Mouse (Mus musculus): ENCODE data around the gene 1810055G02Rik.

Gene 1810055G02Rik

DNA sequence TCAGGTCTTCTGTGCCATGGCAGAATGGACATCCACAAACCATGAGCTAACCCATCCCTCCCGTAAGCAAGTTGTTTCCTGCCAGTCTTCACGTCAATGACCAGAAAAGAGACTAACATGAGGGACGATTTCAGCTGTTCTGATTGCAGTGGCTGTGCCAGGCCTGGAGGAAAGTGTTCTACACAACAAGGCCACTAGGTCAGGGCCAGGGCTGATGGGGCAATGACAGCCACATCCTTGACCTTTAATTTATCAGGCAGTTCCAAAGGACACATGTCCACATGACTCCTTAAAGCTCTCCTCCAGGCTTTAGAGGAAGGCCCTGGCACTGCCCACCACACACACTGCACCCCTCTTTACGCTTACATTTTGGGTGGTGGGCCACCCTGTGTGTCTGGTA, 12.6 kb upstream of the 1810055G02Rik start:
- no peak for DNase-seq

DNA sequence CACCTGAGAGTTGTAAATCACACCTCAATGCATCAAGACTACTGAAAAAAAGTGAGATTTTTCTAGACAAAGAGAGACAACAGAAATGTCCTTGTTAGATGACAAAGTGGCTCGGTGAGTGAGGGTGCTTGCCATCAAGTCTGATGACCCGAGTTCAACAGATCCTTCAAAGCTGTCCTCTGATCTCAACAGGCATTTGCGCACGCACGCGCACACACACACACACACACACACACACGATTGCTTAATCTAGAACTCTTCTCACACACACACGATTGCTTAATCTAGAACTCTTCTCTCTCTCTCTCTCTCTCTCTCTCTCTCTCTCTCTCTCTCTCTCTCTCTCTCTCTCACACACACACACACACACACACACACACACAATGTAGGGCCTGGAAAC, 12.1 kb upstream of the 1810055G02Rik start:
- no peak for DNase-seq

DNA sequence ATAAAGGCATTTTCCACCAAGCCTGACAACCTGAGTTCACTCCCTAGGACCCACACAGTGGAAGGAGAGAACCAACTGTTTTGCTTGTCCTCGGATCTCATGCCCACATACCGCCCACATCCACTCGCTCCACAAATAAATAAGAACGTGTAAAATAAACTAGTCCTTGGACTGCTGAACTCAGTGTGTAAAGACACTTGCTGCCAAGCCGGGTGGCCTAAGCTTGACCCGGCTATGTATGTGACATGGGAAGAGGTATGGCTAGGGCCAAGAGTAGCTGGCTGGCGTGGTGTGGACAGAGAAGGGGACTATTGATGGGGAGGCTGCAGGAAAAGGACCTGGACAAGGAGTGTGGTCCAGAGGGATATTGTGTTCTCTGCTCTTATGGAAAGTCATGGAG, 10.1 kb upstream of the 1810055G02Rik start:
- no peak for DNase-seq

DNA sequence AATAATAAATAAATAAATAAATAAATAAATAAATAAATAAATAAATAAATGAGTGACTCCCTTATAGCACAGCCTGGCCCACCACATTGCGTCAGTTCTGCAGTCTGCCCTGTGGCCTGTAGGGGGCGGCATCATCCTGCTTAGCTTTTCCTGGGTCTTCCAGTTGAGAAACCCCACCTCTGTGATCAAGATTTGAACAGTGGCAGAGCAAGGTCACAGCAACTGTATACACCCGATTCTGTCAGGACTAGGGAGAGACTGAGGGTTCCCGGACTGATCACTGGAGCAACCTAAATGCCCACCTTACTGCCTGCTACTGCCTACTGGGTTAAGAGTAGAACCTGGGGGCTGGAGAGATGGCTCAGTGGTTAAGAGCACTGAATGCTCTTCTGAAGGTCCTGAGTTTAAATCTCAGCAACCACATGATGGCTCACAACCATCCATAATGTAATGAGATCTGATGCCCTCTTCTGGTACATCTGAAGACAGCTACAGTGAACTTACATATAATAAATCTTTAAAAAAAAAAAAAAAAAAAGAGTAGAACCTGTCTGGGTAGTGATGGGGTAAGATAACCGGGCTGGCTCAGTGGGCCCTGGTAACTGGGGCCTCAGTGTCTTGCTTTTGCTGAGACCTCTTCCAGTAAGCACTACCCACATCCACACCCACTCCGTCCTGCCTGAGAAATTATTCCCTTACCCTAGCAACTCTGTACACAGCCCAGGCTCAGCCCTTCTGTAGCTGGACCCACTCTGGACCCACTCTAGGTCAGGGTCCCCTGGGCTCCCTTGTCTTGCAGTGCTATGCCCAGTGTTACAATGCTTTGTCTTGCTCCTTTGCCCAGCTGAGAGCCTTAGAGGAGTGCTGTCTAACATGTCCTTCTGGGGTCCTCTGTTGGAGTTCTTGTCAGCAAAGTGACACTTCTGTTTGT, 8.3 kb upstream of the 1810055G02Rik start:
- DNase-seq = peak; percentile 86 to 89

DNA sequence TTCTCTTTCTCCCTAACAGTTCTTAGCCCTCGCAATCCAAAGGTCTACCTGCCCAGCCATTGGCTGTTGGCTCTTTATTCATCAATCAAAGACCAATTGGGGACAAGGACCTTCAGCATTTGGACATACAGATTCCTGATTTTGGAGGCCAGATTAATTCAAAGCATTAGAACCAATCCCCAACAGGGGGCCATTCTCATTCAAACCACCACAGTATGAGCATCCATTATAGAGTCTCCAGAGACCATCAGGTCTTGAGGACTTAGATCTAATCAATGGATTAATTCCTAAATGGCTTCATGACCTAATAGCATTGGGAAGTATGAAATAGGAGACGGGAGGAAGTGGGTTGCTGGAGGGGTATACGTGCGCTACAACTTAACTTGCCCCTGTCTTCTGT, 5.6 kb upstream of the 1810055G02Rik start:
- no peak for DNase-seq

DNA sequence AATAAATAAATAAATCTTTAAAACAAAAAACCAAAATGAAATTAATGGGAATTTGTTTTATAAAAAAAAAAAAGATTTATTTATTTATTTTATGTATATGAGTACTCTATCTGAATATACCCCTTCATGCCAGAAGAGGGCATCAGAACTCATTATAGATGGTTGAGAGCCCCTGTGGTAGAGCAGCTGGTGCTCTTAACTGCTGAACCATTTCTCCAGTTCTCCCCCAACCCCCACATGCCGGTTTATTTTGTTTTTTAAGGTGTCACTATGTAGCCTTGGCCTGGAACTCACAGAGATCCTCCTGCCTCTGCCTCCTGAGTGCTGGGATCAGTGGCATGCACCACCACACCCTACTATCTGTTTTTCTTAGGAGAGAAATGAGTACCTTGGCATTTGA, 1.8 kb upstream of the 1810055G02Rik start:
- no peak for DNase-seq

DNA sequence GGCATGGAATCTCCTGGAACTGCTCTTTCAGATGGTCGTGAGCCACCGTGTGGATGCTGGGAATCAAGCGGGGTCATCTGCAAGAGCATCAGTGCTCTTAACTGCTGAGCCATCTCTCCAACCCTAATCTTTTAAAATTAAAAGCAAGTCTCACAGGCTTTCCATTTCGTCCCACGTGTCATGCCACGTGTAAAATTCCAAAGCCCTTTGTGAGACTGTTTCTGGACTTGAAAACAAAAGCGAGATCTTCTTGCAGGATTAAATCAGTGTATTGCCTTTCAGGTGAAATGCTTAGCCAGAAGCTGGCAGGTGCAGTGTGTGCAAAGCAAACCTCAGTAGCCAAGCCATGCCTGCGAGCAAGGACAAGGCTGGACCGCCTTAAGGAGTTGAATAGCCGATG, 540 bp upstream of the 1810055G02Rik start:
- no peak for DNase-seq

DNA sequence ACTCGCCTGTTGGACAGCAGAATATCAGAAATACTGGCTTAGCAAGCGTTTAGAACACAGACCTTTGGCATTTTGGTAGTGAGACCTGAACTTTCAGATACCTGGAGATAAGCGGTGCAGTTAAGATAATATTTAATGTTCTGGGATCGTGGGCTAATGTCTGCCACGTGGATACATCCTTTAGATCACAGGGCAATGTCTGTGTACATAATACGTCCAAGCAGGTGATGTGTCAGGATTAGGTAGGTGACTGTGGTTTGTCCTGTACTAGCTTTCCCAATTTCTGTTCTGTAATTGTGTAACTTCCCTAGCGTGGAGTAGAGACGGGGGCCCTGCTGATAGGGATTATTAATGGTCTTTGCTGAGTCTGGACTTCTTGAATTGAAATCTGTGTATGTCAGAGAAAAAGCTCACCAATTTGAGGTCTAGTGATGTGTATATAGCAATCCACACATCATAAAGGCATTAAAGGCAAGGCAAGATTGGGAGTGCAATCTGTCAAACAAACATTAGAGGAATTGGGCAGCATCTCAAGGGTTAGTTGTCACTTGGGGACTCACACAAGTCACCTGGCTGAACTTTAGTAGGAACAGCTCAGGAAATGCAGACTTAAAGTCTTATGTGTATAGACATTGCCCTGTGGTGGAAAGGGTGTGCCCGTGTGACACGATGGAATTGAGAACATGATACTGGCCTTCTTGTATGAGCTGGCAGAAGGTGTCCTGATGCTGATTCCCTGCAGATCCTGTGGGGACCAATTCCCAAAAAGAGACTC, 1.1 kb downstream of the 1810055G02Rik start:
- no peak for DNase-seq

DNA sequence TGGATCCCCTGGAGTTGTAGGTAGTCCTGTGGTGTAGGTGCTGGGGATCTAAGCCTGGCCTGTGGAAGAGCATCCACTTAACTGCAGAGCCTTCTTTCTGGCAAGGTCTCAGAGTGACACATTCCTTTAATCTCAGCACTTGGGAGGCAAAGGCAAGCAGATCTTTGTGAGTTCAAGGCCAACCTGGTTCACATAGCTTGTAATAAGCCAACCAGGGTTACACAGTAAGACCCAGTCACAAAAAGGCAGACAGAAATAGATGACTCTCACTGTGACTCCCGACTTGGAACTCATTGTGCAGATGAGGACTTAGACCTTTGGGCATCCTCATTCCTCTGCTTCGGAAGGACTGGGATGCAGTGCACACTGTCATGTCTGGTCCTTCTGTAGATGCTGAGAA, 2.3 kb downstream of the 1810055G02Rik start:
- DNase-seq = no peak

DNA sequence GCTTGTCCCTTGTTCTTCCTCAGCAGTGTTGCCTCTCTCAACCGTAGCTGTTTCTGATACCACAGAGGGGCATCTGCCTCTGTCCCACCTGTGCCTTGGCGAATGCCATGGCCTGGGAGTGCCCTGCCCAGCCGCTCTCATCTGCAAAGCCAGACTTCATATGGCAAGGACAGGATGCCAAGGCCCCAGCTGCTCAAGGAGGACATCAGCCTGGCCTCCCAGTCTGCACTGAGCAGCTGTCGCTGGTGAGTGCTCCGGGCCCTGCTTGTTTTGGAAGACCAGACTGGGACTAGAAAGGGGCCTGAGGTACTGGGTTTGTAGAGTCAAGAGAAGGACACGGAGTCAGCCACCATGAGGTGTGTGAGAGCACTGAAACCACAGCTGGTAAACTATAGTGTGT, 6.3 kb downstream of the 1810055G02Rik start:
- DNase-seq = no peak

DNA sequence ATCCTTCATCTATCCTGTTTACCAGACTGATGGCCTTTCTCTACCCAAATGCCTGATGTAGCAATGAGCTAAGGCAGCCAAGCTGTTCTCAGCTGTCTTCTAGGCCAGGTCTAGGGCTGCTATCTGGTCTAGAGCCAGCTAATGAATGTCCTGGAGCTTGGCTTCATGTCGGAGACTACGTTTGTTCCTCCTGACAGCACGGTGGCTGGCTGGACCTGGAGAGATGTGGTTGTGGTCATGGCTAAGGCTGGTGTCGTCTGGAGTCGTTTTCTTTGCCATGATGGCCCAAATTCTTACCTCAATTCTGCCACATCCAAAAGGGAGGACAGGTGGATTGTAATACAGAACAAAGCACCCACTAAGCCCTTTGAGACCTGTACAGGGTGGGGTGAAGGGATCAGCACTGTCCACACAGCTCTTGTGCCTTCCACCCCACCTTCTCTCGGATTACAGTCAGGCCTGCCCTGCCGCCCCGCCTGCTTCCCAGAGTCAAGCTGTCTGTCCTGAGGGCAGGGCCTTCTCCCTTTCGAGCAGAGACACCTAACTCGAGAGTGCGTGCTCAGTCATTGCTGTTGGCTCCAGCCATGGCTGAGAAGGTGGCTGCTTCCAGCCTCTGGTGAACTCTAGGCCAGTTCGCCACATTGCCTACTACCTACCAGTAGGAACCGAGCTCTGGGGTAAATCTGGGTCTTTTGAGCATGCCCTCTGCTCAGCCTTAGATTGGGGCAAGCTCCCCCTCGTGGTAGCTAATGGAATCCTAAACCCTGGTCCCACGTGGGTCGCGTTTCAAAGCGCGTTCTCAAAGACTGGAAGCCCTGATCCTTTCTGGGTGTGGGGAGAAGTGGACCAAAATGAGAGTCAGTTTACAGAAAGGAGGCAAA, 10.6 kb downstream of the 1810055G02Rik start:
- peak; percentile 79 to 86 for DNase-seq

DNA sequence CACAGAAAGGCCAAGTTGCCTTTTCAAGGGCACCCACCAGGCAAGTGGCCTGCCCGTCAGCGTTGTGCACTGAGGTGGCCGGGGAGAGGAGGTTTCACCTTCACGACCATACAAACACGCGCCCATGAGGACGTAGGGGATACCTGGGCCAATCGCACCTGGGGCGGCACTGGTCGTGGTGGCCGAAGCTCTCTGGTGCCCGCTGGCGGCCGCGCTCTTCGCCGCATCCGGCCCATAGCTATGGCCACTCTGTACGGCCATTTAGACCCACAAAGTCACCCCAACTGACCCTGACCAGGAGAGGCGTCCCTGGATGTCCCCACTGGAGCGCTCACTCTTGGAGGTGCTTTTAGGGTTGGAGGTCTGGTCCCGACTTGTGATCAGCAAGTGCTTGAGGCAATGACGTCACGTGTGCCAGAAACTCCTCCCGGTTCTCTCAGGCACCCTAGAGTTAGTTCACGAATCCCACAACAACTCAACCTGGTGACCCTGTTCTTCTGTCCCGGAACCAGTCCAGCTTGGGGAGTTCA, 11.3 kb downstream of the 1810055G02Rik start:
- peak; percentile 81 to 88 for DNase-seq

DNA sequence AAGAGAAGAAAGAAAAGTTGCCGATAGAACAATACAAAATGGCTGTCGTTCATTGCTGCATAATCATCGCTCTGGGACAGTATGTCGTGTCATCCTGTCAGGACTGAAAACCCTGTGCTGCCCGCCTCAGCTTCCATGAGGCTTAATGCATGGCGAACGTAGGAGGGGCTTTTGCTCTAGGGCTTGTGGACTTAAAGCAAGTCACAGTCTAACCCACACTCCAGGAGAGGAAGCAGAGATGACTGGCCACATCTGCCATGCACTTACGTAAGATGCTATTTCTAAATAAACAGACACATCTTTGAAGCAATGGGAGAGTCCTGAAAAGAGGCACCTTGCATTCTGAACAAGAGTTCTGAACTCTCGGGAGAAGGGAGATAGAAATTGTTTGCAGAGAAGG, 15.1 kb downstream of the 1810055G02Rik start:
- no peak for DNase-seq

DNA sequence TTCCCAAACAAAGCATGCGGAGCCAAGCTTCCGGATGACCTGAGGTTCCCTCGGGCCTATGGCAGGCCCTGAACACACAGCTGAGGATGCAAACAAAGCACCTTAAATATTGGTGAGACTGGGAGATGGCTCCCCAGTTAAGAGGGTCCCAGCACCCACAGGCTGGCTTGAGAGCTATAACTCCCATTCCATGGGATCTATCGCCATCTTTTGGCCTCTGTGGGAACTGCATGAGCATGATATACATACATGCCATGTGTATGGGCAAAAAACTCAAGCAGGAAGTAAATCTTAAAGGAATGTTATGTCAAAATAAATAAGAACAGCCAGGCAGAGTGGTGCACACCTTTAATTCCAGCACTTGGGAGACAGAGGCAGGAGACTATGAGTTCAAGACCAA, 15.8 kb downstream of the 1810055G02Rik start:
- DNase-seq = peak; percentile 63 to 65

DNA sequence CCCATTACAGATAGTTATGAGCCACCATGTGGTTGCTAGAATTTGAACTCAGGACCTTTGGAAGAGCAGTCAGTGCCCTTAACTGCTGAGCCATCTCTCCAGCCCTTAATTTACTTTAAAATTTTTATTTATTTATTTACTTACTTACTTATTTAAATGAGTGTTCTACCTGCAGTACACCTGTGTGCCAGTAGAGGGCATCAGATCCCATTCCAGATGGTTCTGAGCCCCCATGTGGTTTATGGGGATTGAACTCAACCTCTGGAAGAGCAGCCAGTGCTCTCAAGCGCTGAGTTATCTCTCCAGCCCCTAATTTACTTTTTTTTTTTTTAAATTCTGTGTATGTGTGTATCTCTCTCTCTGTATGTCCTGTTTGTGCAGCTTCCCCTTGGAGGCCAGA, 16.7 kb downstream of the 1810055G02Rik start:
- peak; percentile 86 to 88 for DNase-seq

DNA sequence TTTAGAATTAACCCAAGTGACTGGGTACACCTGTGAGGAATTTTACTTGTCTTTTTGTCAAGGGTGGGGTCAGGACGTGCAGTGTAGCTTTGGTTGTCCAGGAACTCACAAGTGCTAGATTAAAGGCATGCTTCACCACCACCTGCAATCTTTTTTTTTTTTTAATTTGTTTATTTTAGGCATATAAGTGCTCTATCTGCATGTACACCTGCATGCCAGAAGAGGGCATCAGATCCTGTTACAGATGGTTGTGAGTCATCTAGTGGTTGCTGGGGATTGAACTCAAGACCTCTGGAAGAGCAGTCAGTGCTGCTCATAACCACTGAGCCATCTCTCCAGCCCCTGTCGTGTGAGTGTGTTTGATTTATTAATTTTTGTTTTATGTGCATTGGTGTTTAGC, 20.8 kb downstream of the 1810055G02Rik start:
- DNase-seq = no peak

DNA sequence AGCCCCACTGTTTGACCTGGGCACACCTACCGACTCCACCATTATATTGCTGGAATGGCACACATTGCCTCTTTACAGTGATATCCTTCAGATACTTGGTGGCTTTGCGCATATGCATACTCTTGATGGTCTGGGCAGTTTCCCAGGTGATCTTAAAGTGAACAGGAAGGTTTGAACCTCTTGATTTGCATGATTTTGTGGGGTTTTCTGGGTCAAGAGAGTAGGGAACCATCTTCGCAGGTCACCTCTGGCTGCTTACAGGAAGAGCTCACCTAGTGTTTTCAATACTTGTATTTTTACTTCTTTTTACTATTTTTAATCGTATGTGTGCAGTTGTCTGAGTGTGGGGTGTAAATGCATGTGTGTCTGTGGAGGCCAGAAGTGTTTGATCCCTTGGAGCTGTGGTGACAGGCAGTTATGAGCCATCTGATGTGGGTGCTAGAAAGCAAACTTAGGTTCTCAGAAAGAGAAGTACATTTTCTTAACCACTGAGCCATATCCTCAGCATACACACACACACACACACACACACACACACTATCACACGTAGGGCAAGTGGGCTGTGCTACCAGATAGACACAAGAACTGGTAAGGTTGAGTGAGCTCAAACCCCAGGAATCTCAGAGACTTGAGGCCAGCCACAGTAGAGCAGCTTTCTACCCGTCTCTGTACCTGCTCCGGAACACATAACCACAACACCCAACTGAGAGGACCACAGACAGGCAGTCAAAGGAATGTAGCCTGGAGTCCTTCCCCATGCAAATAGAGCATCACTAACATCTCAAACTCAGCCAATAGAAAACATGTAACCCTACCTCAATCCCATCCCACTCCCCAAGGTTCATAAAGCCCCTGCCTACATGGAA, 22.9 kb downstream of the 1810055G02Rik start:
- DNase-seq = no peak

DNA sequence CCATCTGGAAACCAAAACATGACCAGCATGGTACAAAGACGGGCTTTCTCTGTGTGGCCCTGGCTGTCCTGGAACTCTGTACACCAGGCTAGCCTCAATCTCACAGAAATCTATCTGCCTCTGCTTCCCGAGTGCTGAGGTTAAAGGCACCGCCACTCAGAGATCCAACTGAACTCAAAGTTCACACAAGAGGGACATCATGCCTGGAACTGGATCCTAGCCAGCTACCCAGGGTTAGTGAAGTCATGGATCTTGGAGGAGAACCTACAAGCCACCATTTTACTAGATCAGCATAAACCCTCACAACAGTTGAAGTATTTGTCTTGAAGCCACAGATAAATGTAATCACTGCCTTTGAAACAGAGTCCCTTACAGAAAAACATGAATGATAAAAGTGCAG, 27.9 kb downstream of the 1810055G02Rik start:
- no peak for DNase-seq

DNA sequence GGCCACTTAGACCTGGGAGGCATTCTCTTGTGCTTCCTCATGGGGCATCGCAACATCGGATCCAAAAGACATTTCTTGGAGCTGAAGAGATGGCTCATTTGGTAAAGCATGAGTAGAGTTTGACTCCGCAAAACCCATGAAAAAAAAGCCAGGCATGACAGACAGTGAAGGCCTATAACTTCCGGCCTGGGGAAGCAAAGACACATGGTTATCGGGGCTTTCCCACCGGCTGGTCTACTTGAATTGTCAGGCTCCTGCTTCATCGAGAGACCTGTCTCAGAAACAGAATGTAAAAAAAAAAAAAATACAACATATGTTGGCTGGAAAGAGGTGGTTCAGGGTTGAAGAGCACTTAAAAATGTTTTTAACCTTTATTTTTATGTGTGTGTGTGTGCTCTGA, 31.6 kb downstream of the 1810055G02Rik start:
- DNase-seq = no peak

DNA sequence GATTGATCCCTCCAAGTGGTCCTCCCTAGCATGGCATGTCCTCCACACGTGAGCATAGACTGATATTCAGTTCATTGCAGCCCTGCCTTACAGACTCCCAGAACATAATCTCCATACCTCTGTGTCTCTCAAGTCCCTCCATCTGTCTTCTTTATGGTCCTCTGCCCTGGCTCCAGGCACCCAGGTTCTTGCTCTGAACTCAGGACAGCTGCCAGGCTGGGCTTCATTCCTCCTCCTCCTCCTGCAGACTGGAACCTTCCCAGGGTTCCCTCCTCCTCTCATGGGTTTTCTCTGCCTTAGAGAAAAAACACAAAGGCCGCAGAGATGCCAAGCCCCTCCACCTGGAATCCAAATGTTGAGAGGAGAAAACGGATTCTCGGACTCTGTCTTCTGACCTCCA, 34.6 kb downstream of the 1810055G02Rik start:
- no peak for DNase-seq

DNA sequence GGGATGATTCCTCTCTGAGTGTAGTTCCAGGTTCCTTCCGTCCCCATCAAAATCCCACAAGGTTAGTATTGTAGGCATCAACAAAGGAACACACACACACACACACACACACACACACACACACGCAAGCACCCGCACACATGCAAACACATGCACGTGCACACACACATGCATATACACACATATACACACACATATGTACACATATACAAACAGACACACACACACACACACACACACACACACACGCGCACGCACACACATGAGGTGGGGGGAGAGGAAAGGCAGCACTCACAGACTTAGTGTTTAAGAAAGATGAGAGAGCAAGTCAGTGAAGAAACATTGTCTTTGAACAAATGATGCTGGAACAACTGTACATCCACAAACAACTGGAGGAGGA, 35.3 kb downstream of the 1810055G02Rik start:
- no peak for DNase-seq

Measured in kidney, postnatal 4 days (tissue).